Mouse (Mus musculus) embryonic fibroblast, embryonic 13.5 days (primary cell): Measurements from ENCODE around the gene Tns3.

Experiments
- CTCF ChIP-seq: IDR thresholded peaks from 2 replicates; pipeline ENCODE4 v1.5.1; 2011; ENCODE audit warnings: mild to moderate bottlenecking, control low read depth, low read length, moderate library complexity, borderline replicate concordance; ENCODE audit not compliant: insufficient read depth
- POLR2A ChIP-seq: IDR thresholded peaks from 2 replicates; pipeline ENCODE4 v1.6.1; 2011; ENCODE audit warnings: low read depth, mild to moderate bottlenecking, control low read depth, low read length, moderate library complexity

GRCm38 (mm10) chr11:8493931-8494490 lies 170.3 kb downstream of the Tns3 start:
- no peak for TF ChIP-seq CTCF
- TF ChIP-seq POLR2A = no peak
